Mouse (Mus musculus) skeletal muscle tissue, postnatal 0 days (tissue): ENCODE results near the gene Urod. TPM values are rescaled to one million over a fixed set of nuclear protein-coding genes. Genes with fewer than 3 reads are reported as not detected.

ENCODE experiments used
- polyA plus RNA-seq: library from polyadenylated mRNA; unstranded; fragments of >200 nt; fragmentation: Nextera tagmentation; extraction: Ambion mirVana; gene quantifications from 2 replicates; pipeline ENCODE4 v1.2.1, GENCODE M21; 2015

The Urod gene
- polyA plus RNA-seq: 69.0 and 75.1 TPM in 2 replicates

DNA sequence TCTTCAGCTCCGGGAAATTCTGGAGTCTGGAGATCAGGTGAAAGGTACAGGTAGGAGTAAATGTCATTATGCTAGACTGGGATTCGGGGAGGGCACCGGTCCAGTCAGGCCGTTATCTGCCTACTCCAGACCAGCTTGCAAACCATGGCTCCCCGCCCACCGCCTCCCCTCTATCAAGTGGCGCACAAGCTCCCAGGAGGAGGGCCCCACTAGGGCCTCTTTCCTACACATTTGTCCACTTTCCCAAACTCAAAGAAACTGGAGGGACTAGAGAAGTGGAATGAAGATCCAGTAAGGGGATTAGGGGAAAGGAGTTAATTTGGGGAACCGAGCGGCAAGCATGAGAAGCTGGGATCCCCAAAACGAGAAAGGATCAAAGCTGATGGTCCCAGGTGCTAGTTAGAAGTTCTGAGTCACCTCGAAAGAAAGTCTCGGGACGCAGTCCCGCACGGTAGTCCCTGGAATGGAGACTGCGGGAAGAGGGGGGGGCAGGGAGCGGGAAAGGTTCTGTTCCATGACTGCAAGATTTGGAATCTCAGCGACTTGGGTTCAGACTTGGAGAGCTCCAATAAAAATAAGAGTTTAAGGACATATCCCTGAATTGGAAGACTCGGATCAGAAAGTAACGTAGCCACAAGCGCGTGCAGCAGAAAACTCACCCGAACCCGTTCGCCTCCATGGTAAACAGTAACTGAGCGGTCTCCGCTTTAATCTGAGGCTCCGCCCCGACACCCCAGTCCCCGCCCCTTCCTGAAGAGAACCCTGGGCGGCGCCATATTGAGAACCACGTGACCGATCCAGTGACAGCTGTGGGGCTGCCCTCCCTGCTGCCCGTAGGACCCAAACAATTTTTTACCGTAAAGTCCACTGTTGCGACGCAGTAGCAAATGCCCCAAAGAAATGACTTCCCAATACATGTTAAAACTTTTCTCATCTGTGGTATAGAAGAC is at the start of gene Urod:
Gene Urod (minus strand): TSS at position 742 of the 950 bp plus-strand sequence.

DNA sequence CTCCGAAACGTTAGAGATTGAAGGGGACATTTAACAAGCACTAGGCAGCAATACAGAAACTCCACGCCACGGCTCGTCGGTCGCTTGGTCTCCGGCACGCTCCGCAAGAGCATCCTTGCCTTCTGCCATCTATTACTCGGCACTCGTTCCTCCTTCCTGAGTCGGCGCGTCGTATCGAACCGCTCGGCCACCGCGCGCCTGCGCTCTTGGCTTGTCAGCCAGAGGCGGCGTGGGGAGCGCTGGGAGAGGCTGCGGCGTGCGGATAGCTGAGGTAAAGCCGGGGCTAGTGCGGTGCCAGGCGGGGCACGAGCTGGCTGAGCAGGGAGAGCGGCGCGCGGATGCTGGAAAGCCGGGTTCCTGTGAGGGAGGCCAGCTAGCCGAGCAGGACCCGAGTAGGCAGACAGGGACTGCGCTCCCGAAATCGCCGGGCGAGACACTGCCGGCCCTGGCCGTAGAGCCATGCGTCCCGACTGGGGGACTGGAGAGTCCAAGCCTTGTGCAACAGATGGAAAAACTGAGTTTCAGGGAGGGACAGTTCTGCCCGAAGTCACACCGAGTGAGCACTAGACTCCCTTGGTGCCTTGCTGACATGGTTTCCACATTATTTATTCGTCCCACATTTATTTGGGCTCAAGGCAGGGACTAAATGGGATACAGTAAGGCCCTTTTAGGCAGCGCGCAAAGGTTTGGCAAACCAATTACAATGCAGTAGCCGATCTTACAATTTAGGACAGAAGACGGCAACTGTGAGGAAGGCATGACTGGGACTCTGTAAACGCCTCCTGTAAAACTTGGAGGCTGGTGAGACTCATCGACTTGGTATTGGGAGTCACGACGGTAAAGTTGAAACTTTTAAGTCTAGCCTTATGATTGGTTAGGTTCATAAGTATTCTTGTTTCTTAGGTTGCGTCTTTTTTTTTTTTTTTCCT is 25.3 kb upstream of the Urod start, which contains the start of gene Eif2b3:
Gene Eif2b3 (plus strand): TSS at position 197 of the 929 bp plus-strand sequence.

GRCm38 (mm10) chr4:116995131-116995797 is 1.1 kb upstream of the Urod start, which contains the start of gene Hectd3:
TSS of gene Hectd3 (plus strand) at chr4:116995317.

Other genes starting within 250 kb of the Urod start
- 12.7 and 14.5 TPM in 2 replicates for gene Toe1, start 186.8 kb downstream of the Urod start, polyA plus RNA-seq
- 4.4 and 5.4 TPM in 2 replicates for gene Mutyh, start 186.7 kb downstream of the Urod start, polyA plus RNA-seq
- 0.97 and 1.5 TPM in 2 replicates for gene Hpdl, start 172.7 kb downstream of the Urod start, polyA plus RNA-seq
- 0.02 and 0.03 TPM in 2 replicates for gene Zswim5, start 117.0 kb downstream of the Urod start, polyA plus RNA-seq
- gene Hectd3, start 904 bp upstream of the Urod start, polyA plus RNA-seq: 8.5 and 8.8 TPM in 2 replicates
- 31.1 and 33.3 TPM in 2 replicates for gene Eif2b3, start 25.0 kb upstream of the Urod start, polyA plus RNA-seq
- 4.4 and 5.2 TPM in 2 replicates for gene Ptch2, start 101.7 kb upstream of the Urod start, polyA plus RNA-seq
- 2.8 and 4.8 TPM in 2 replicates for gene Btbd19, start 131.3 kb upstream of the Urod start, polyA plus RNA-seq
- 0.22 TPM in 1 of 2 replicates, not detected in the other for gene Tctex1d4, start 132.4 kb upstream of the Urod start, polyA plus RNA-seq
- gene Plk3, start 139.6 kb upstream of the Urod start, polyA plus RNA-seq: 1.4 and 2.5 TPM in 2 replicates
- 600 and 626 TPM in 2 replicates for gene Rps8, start 161.8 kb upstream of the Urod start, polyA plus RNA-seq
- gene Kif2c, start 188.2 kb upstream of the Urod start, polyA plus RNA-seq: 8.3 and 10.5 TPM in 2 replicates